Mouse (Mus musculus) telencephalon, adult 2 months (tissue): ENCODE data around the gene Rnf180.

ENCODE experiments used
- DNase-seq: peaks from one replicate; pipeline ENCODE4 v3.0.0-alpha.2; 2011; ENCODE audit warnings: low read depth, low spot score

Gene Rnf180

DNA sequence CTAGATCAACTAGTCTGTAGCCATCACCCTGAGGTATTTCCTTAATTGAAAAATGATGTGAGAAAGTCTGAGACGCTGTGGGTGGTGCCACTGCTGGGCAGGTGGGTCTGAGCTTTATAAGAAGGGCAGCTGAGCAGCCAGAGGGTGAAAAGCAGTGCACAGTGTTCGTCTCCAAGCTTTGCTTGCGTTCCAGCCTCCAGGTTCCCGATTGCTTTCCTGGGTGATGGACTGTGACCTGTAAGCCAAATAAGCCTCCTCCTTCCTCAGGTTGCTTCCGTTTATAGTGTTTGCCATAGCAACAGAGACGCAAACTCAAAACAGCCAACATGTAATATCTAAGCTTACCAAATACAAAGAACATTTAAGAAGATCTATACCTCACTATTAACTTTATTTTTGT is 162.2 kb downstream of the Rnf180 start:
- no peak for DNase-seq

DNA sequence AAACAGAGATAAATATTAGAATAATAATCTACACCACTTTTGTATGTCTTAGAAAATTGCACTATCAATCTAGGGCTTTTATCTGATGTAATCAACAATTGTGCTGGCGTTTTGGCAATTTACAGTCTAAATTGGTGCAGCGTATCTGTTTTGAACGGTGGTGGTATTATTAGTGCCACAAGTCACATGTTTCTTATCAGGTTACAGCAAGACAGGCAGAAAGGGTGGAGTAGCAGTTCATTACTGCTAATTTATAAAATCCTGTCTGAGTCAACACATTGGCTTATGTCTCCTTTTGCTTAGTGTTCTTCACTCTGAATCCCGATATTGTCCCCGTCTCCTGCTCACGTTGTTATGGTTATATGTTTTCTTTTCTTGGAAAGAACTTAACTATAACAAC is 164.5 kb downstream of the Rnf180 start:
- DNase-seq = no peak

DNA sequence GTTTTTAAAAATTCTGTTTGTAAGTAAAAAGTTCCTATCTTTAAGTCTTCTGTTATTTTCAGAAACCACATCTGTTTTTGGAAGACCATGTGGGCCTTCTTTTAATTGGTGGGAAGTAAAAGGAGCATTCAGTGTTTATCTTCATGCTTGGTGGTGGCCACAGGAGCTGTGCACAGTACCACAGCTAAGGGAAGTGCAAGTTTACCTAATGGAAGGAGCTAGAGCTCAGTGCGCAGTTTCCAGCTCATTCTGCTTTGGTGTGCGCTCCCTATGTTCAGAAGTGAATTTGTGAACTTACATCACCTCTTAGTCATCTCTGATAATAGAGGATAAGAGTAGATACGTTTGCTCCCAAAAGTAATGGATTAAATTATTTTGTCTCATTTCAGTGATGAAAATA is 172.5 kb downstream of the Rnf180 start:
- DNase-seq = no peak

DNA sequence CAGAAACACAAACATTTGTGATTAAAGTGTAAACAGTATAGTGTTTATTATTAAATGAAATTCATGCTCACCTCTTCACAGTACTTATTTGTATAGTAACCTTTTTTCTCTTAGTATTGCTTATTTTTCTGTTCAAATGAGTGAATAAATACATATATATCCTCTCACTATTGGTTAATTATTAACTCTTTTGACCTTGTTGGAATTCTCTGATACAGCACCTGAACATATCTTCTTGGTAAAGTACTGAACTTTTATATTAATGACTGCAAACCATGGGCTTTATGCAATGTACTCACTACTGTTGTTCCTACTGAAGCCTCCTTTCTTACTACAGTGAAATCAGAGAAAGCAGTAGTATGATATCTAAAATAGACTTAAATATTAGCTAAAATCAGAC is 173.0 kb downstream of the Rnf180 start:
- no peak for DNase-seq

DNA sequence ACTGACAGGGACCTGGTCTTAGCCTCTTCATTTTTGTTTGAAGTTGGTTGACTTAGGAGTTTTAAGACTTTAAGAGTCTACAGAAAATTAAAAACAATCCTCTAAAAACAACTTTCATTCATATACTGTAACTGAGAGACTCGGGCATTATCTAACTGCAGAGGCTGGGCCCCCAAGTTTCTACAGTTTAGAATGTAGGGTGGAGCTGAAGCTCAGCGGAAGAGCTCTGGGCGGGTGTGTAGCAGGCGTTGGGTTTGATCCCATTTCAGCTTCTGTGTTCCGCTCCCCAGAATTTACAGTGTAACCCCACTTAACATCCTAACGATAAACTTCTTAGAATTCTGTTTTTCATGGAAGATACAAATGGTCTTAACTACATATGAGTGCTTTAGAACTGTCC is 183.0 kb downstream of the Rnf180 start:
- no peak for DNase-seq

DNA sequence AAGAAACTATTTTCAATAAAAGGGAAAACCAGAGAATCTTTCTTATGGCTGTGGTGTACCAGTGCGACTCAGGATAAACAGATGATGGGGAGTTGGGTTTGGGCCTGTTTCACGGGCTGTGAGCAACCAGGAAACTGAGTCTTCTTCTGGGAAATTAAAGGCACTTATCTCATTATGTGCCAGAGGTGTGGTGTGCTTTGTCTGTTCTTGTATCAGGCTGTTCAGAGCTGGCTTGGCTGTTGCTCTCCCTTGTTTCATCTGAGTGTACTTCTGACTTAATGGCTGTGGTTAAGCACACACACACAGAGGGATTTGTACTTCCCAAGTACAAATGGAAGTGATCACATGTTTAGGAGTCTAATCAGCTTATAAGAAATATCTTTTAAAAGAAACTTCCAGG is 190.2 kb downstream of the Rnf180 start:
- no peak for DNase-seq

DNA sequence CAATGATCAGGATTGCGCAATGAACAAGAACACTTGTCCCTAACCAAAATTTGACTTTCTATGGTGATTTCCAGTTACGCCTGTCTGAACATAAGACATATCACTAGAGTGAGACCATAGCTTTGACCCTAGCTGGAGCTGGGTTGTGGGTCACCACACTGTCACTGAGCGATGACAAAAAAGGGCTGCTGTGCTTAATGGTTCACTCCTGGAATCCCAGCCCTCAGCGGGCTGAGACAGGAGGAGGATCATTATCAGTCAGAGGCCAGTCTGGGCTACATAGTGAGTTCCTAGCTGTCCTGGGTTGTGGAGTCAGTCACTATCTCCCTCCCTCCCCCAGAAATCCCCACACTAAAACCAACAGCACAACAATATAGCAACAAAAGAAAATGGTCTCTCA is 193.9 kb downstream of the Rnf180 start:
- no peak for DNase-seq

DNA sequence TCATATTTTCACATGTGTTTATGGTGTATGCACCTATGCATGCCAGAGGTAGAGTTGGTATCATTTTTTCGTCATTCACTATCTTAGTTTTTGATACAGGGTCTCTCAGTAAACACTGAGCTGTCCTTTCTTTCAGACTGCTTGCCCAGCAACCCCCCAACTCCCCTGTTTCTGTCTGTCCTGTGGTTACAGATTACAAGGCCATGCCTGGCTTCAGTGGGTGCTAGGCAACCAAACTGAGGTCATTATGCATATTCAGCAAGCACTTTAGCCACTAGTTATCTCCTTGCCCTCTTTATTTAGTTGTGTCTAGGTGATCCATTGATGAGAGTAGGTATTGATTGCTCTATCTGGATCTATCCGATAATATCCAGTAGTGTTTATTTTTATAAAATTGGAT is 198.3 kb downstream of the Rnf180 start:
- no peak for DNase-seq

DNA sequence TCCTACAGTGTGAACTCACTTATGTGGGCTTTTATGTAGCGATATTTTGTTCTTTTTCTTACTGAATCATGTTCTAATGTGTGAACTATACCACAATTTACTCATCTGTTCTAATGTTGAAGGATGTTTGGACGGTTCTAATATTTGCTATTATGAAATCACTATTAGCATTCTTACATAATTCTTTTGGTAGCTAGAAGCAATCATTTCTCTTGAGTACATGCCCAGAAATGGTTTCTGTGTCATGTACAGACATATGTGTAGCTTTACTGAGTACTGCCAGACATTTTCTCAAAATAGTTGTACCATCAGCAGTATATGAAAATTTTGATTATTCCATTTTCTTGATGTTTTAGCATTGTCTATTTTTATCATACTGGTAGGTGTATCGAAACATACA is 205.3 kb downstream of the Rnf180 start:
- DNase-seq = no peak

DNA sequence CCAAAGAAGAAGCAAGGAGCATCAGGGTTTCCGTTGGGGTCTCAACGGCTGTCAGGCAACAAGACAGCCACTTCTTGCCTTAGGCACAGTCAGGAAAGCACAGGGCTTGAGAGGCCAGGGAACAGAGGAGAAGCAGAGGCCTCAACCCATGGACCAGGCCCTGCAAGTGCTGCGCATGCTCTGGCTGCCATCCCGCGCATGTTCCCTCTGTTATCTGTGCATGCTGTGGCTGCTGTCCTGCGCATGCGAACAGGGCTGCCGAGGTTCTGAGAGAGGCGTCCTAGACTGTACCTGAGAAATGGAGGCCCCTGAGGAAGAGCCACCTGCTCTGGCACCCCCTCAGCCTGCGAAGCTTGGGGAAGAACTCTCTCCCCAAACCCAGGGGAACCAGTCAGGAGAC is 212.8 kb downstream of the Rnf180 start, which contains the start of gene 4933425L06Rik:
Gene 4933425L06Rik (plus strand): TSS at position 261 of the 400 bp plus-strand sequence.
- DNase-seq = no peak
